Mouse (Mus musculus) adrenal gland, postnatal 14 days (tissue): ENCODE measurements at regions not wholly inside any gene's neighbourhood (a gene's known extent, or its start where the extent isn't known, plus 50 kb on each side); places are given as distances from the start of the nearest gene placed in this dataset.
A peak's percentile ranks its signal among the peaks of the same experiment; 100 is the strongest.
"Not testable (repeated sequence)": the region's sequence is repeated elsewhere in the genome, so short reads cannot be mapped to it uniquely, and the experiment has no call there.

Experiments used
- DNase-seq: peaks from one replicate; pipeline ENCODE4 v3.0.0; 2021; ENCODE audit warnings: mixed read lengths

DNA sequence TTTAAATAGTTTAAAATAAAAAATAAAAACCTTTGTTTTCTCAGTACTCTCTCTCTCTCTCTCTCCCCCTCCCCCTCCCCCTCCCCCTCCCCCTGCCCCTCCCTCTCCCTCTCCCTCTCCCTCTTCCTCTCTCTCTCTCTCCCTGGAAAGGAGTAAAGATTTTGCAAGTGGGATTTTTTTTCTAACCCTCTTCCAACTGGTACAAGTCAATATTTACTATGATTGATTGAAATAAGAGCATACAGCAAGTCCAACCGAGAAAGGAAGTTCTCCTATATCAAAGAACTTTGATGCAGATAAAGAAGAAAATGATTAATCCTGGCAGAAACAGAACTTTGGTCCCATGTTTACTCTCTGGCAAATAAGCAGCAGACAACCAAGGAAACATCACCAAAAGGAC is 89.0 kb upstream of the Reln start:
- no peak for DNase-seq

DNA sequence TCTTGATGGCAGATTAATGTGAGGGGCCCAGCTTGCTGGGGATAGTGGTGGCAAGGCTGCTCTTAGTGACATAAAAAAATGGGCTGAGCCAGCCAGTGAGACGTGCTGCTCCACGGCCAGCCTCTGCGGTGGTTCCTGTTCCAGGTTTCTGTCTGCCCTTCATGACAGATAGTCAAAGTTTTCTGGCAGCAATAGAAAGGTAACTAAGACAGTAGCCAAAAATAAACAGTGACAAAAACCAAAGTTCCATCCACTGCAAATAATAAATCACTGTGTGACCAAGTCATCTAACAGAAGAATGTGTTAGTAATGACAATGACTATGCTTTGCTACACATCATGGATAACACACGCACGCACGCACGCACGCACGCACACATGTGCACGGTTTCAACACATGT is 87.2 kb upstream of the Reln start:
- DNase-seq, result no peak

DNA sequence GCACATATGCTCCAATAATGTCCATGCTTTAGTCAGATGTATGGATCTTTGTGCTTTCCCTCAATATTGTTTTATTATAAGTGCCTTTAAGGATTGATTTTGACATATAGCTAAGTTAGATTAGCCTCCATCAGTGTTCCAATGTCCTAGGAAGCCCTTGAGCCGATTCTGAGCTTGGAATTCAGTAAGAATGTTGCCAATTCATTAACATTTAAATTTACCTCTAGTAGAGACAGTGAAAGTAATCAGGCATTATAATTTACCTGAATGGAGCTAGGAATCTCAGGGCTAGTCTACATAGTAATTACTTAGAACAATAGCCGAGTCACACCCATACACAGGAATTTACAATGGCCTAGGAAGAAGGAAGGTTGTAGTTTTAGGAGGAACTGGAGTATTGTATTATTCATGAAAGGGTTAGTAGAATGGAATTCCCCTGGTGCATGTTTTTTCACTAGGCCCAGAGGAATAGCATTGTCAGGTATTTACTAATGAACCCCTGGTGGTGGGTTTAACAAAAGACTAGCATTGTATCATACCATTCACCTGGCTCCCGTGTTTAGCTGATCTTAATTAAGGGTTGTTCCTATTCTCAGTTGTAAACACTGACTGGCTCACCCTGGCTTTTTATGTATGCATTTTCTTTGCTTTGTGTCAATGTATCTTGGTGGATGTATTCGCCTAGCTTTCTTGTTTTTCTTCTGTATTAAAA is 81.4 kb upstream of the Reln start:
- not testable (repeated sequence) for DNase-seq

DNA sequence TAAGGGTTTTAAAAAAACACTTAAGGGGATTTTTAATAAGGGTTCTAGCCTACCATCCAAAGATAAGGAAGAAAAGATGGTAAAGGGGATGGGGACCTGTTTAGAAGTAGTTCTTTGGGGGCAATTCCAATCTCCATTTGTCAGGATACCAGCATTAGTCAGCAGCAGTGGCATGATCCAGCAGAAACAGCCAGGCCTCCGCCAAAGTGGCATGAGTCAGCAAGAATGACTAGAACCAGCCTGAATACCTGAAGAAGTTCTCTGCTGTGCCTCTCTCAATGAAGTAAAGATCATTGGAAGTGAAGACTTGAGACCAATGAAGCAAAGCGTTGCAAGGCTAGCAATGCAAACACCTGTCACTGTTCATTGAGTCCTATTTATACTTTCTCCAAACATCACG is 71.5 kb upstream of the Reln start:
- DNase-seq, result no peak

DNA sequence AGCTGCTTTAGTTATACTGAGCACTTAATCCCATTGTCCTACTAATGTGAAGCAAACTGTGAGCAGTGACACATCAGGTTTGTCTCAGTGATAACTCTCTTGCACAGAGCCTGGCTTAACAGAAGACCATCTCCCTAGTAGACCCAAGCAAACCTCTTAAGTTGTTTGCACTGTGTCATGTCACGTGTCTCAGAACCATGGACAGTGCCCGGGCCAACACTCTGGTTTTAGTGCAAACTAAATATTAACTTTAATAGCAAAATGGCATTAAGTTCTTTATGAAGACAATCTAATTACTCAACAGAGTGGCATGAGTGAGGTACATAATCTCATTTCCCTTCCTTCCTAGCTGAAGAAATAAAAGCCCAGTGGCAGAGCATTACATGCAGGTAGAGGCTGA is 54.6 kb upstream of the Reln start:
- peak; percentile 11 for DNase-seq
